Mouse (Mus musculus) layer of hippocampus, postnatal 36 days (tissue): ENCODE results near the gene Grm1. TPM values are rescaled to one million over a fixed set of nuclear protein-coding genes. Genes with fewer than 3 reads are reported as not detected.

Experiments
- DNase-seq, 2 experiments: peaks; one replicate each; pipeline ENCODE4 v3.0.0; 2022
- total RNA-seq, 2 experiments: library from RNA; stranded (reverse); gene quantifications; 2 replicates each; pipeline ENCODE4 v1.2.3; 2021

Gene Grm1
- total RNA-seq, 2 experiments from 2014 or later, result 67.7 to 68.2 TPM

GRCm38 (mm10) chr10:10827308-10827707, 254.8 kb downstream of the Grm1 start:
- DNase-seq, result no peak

GRCm38 (mm10) chr10:10818061-10818460, 264.1 kb downstream of the Grm1 start:
- DNase-seq, result no peak

GRCm38 (mm10) chr10:10814631-10815216, 267.4 kb downstream of the Grm1 start:
- DNase-seq, result no peak

- peak; percentile 50 to 58 for DNase-seq
Measured at GRCm38 (mm10) chr10:10812750-10813711, 269.1 kb downstream of the Grm1 start.

DNA sequence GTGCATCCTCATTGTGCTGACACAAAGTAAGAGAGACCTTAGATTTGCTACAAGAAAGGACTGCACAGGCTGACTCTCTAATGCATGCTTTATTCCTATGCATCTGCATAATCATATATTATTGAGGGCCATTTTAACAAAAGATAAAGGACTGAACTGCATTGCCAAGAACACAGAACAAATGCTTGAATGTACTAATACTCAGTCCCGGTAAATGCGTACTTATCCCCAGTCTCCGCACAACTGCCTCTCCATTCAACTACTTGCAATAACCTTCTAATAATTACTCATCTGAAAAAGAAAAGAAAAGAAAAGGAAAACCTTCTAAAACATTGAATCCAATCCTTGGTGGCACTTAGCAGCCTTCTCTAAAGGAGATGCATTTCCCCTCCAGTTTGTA, 272.4 kb downstream of the Grm1 start:
- DNase-seq, result no peak

DNA sequence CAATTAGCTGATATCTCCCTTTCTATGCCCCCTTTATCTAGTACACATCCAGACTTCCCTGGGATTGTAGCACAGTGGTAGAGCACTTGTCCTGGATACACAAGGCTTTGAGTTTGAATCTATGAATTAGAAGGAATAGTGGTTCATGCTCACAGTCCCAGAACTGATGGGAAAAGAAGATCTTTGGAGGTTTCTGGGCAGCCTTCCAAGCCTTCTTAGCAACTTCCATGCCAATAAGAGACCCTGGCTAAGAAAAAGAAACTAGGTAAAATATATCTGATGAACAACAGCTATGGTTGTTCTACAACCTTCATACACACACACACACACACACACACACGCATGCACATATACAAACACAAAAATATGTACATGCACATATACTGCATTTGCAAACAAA, 286.8 kb downstream of the Grm1 start:
- no peak for DNase-seq

DNA sequence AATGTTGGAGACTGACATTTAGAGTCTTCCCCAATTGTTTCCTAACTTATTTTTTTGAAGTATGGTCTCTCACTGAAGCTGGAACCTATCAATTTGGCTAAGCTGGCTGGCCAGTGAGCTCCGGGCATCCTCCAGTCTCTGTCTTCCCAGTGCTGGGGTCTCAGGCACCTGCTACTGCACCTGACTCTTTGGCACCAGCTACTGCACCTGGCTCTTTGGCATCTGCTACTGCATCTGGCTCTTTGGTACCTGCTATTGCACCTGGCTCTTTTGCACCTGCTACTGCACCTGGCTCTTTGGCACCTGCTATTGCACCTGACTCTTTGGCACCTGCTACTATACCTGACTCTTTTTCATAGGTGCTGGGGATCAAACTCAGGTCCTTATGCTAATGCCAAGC, 291.7 kb downstream of the Grm1 start:
- no peak for DNase-seq

- no peak for DNase-seq
Measured at GRCm38 (mm10) chr10:10789967-10790366, 292.2 kb downstream of the Grm1 start.

GRCm38 (mm10) chr10:10787906-10788416, 294.2 kb downstream of the Grm1 start:
- DNase-seq, result no peak

DNA sequence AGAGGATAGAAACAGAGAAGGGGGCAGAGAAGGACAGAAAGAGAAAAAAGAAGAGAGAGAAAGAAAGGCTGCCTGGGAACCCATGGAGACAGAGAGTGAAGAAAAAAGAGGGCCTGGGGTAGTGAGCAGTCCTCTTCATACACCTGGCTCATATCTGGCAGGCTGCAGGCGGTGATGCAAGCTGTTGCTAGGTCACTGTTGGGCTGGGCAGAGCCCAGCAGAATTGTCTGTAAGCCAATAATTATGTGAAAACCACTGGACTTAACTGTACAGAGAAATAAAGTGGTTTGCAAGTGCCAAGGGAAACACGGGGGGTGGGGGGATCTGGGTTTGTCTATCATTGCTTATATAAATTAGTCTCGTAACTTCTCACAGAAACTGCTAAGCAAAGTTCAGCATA, 297.0 kb downstream of the Grm1 start:
- DNase-seq, result no peak

GRCm38 (mm10) chr10:10774827-10775226, 307.3 kb downstream of the Grm1 start:
- no peak for DNase-seq

DNA sequence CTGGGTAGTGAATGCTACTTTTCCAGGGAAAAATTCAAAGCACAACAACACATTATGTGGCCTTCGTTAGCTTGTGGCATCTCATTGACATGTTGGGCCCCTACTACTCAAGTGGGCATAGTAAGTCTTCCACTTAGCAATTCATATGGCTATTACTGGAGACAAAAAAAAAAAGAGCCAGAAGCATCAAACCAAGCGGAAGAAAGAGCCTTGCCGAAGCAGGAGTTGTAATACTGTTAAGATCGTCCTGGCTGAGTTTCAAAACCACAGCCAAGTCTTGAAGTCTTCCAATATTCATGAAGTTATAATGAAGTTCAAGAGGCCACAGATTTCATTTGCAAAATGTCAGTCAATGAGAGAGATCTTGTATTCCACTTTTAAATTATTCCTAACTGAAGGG, 319.1 kb downstream of the Grm1 start:
- no peak for DNase-seq

- no peak for DNase-seq
Measured at GRCm38 (mm10) chr10:10761274-10761673, 320.9 kb downstream of the Grm1 start.

DNA sequence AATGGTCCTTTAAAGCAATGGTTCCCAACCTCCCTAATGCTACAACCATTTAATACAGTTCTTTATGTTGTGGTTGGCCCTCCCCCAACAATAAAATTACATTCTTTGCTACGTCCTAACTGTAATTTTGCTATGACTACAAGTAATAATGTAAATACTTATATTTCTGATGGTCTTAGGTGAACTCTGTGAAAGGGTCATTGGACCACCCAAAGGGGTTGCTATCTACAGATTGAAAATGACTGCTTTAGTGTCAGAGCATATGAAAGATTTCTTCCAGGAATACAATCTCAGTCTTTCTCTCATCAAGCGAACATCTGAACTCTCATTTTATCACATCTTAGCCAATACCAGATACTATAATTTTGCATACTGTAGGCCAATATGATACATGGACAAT, 321.4 kb downstream of the Grm1 start:
- no peak for DNase-seq

GRCm38 (mm10) chr10:10751033-10751432, 331.1 kb downstream of the Grm1 start:
- peak in 1 of 2 experiments; percentile 19 for DNase-seq

GRCm38 (mm10) chr10:10744097-10744496, 338.1 kb downstream of the Grm1 start:
- DNase-seq, result no peak

GRCm38 (mm10) chr10:10742172-10742571, 340.0 kb downstream of the Grm1 start:
- no peak for DNase-seq

DNA sequence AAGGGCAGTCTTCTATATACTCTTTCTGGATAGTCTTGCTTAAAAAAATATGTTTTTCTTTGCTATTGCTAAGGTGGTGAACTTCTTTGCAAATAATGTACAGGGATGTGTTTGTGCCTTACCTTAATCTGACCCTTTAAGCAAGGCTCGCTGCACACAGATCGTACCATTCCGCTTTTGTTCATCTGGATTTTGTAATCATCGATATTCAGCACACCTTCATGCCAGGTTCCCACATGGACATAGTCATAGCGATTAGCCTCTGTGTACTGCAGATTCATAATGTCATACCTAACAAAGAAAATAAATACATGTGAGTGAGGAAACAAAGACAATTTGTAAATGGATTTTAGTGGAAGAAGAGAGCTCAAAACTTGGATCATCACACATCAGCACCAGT, 340.8 kb downstream of the Grm1 start:
- no peak for DNase-seq

- DNase-seq, result no peak
Measured at GRCm38 (mm10) chr10:10740729-10741128, 341.4 kb downstream of the Grm1 start.

- peak in 1 of 2 experiments; percentile 35 for DNase-seq
Measured at GRCm38 (mm10) chr10:10737041-10737681, 345.0 kb downstream of the Grm1 start.

GRCm38 (mm10) chr10:10734561-10734960, 347.6 kb downstream of the Grm1 start:
- DNase-seq, result no peak

- no peak for DNase-seq
Measured at GRCm38 (mm10) chr10:10733092-10733491, 349.1 kb downstream of the Grm1 start.

DNA sequence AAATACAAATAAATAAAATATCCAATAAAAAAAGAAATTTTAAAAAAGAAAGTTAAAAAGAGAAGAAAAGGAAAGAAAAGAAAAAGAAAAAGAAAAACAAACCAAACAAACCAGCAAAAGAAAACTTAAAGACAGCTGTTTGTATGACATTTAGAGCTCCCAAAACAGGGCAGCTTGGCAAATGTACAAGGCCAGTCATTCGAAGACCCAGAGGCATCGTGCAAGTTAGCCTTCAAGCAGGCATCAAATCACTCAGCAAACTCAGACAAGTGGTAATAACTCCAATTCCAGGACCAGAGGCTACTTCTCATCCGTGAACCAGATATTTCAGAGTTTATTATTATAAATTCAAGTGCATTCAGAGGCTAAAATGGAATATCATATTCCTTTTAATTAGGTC, 355.7 kb downstream of the Grm1 start:
- DNase-seq, result no peak
